Mouse (Mus musculus) MEL (cell line): ENCODE data around the gene Prkag2. TPM values are rescaled to one million over a fixed set of nuclear protein-coding genes. Genes with fewer than 3 reads are reported as not detected.

Experiments used
- DNase-seq: peaks from one replicate; pipeline ENCODE4 v3.0.0; 2011; ENCODE audit warnings: low read depth, low spot score
- H3K27ac ChIP-seq: 2 replicates; pipeline ENCODE4 v1.5.1; 2012; ENCODE audit warnings: low read depth, mild to moderate bottlenecking, control low read depth, low read length, moderate library complexity; ENCODE audit not compliant: control insufficient read depth
- H3K27me3 ChIP-seq, 2 experiments: fragments of 150-350 bp in 1 of 2; sonication (generic) in 1 of 2; 2 replicates each; pipeline ENCODE4 v1.6.1; 2012; ENCODE audit warnings: low read length in 2 of 2, mild to moderate bottlenecking in 2 of 2, improper control_type of control experiment in 1 of 2, moderate library complexity in 1 of 2; ENCODE audit not compliant: insufficient read depth in 2 of 2, control insufficient read depth in 1 of 2
- H3K36me3 ChIP-seq, 2 experiments: 2 replicates each; pipeline ENCODE4 v1.6.1; 2012 to 2014; ENCODE audit warnings: low read length in 2 of 2, improper control_type of control experiment in 1 of 2, inconsistent platforms in 1 of 2, mild to moderate bottlenecking in 1 of 2; ENCODE audit not compliant: insufficient read depth in 2 of 2, control insufficient read depth in 1 of 2
- H3K4me1 ChIP-seq, 2 experiments: fragments of 150-350 bp in 1 of 2; sonication (generic) in 1 of 2; 2 replicates each; pipeline ENCODE4 v1.6.1; 2012; ENCODE audit warnings: low read length in 2 of 2, improper control_type of control experiment in 1 of 2, mild to moderate bottlenecking in 1 of 2; ENCODE audit not compliant: insufficient read depth in 2 of 2, control insufficient read depth in 1 of 2
- H3K4me3 ChIP-seq, 2 experiments: fragments of 150-350 bp in 1 of 2; sonication (generic) in 1 of 2; 2 replicates each; pipeline ENCODE4 v1.5.1; 2012; ENCODE audit warnings: low read depth in 2 of 2, low read length in 2 of 2, mild to moderate bottlenecking in 2 of 2, moderate library complexity in 2 of 2, control low read depth in 1 of 2, improper control_type of control experiment in 1 of 2; ENCODE audit not compliant: control insufficient read depth in 1 of 2, insufficient read depth in 1 of 2
- H3K79me2 ChIP-seq: 2 replicates; pipeline ENCODE4 v1.6.1; 2012; ENCODE audit warnings: mild to moderate bottlenecking, low read length, moderate library complexity; ENCODE audit not compliant: control insufficient read depth, poor library complexity, insufficient read depth
- H3K9ac ChIP-seq: 2 replicates; pipeline ENCODE4 v1.6.1; 2012; ENCODE audit warnings: low read depth, mild to moderate bottlenecking, control low read depth, low read length, moderate library complexity; ENCODE audit not compliant: control insufficient read depth, poor library complexity, severe bottlenecking
- H3K9me3 ChIP-seq: fragments of 150-350 bp; sonication (generic); replicated peaks from 2 replicates; pipeline ENCODE4 v1.6.1; 2012; ENCODE audit warnings: mild to moderate bottlenecking, low read length, improper control_type of control experiment, moderate library complexity; ENCODE audit not compliant: insufficient read depth
- BHLHE40 ChIP-seq: IDR thresholded peaks from 2 replicates; pipeline ENCODE4 v1.6.1; 2012; ENCODE audit warnings: low read depth, mild to moderate bottlenecking, inconsistent platforms, low read length, improper control_type of control experiment, borderline replicate concordance
- CHD1 ChIP-seq: IDR thresholded peaks from 2 replicates; pipeline ENCODE4 v1.6.1; 2012; ENCODE audit warnings: low read depth, mild to moderate bottlenecking, inconsistent platforms, low read length, improper control_type of control experiment
- CHD2 ChIP-seq: IDR thresholded peaks from 2 replicates; pipeline ENCODE4 v1.6.1; 2011; ENCODE audit warnings: low read length, improper control_type of control experiment
- CTCF ChIP-seq, 3 experiments: IDR thresholded peaks in 2 of 3; conservative IDR thresholded peaks in 1 of 3; 2 replicates each; pipeline ENCODE4 v1.5.1; 2011 to 2012; ENCODE audit warnings: low read length in 3 of 3, low read depth in 2 of 3, mild to moderate bottlenecking in 2 of 3, improper control_type of control experiment in 1 of 3, inconsistent platforms in 1 of 3, mixed read lengths in 1 of 3, moderate library complexity in 1 of 3; ENCODE audit not compliant: control insufficient read depth in 1 of 3, insufficient read depth in 1 of 3, poor library complexity in 1 of 3, severe bottlenecking in 1 of 3
- ELF1 ChIP-seq: IDR thresholded peaks from 2 replicates; pipeline ENCODE4 v1.6.1; 2014; ENCODE audit warnings: low read depth, mild to moderate bottlenecking, inconsistent platforms, low read length, improper control_type of control experiment, moderate library complexity
- EP300 ChIP-seq, 2 experiments: IDR thresholded peaks; 2 replicates each; pipeline ENCODE4 v1.6.1; 2011; ENCODE audit warnings: improper control_type of control experiment in 2 of 2, low read length in 2 of 2, low read depth in 1 of 2, mild to moderate bottlenecking in 1 of 2
- ETS1 ChIP-seq: IDR thresholded peaks from 2 replicates; pipeline ENCODE4 v1.6.1; 2012; ENCODE audit warnings: low read depth, mild to moderate bottlenecking, inconsistent platforms, low read length, improper control_type of control experiment, moderate library complexity
- GABPA ChIP-seq: IDR thresholded peaks from 2 replicates; pipeline ENCODE4 v1.6.1; 2012; ENCODE audit warnings: low read depth, mild to moderate bottlenecking, inconsistent platforms, low read length, improper control_type of control experiment, moderate library complexity
- HCFC1 ChIP-seq: IDR thresholded peaks from 2 replicates; pipeline ENCODE4 v1.6.1; 2012; ENCODE audit warnings: low read depth, mild to moderate bottlenecking, inconsistent platforms, low read length, improper control_type of control experiment, moderate library complexity
- JUND ChIP-seq: IDR thresholded peaks from 2 replicates; pipeline ENCODE4 v1.6.1; 2011; ENCODE audit warnings: low read depth, mild to moderate bottlenecking, improper control_type of control experiment, low read length
- KAT2A ChIP-seq: conservative IDR thresholded peaks from 2 replicates; pipeline ENCODE4 v1.6.1; 2012; ENCODE audit warnings: low read depth, low read length, improper control_type of control experiment, inconsistent platforms
- MAFK ChIP-seq: IDR thresholded peaks from 2 replicates; pipeline ENCODE4 v1.6.1; 2011; ENCODE audit warnings: low read depth, mild to moderate bottlenecking, low read length, improper control_type of control experiment, borderline replicate concordance
- MAX ChIP-seq: IDR thresholded peaks from 2 replicates; pipeline ENCODE4 v1.6.1; 2011; ENCODE audit warnings: low read length, improper control_type of control experiment
- MEF2A ChIP-seq: IDR thresholded peaks from 2 replicates; pipeline ENCODE4 v1.6.1; 2014; ENCODE audit warnings: low read depth, mild to moderate bottlenecking, inconsistent platforms, low read length, improper control_type of control experiment; ENCODE audit not compliant: poor library complexity, insufficient replicate concordance, severe bottlenecking; ENCODE audit errors: extremely low read depth
- MXI1 ChIP-seq: IDR thresholded peaks from 2 replicates; pipeline ENCODE4 v1.6.1; 2011; ENCODE audit warnings: mild to moderate bottlenecking, low read depth, low read length, improper control_type of control experiment
- MYC ChIP-seq: IDR thresholded peaks from 2 replicates; pipeline ENCODE4 v1.6.1; 2011; ENCODE audit warnings: low read depth, mild to moderate bottlenecking, low read length, improper control_type of control experiment, moderate library complexity
- NELFE ChIP-seq: IDR thresholded peaks from 2 replicates; pipeline ENCODE4 v1.6.1; 2011; ENCODE audit warnings: low read depth, low read length, improper control_type of control experiment
- NRF1 ChIP-seq: IDR thresholded peaks from 2 replicates; pipeline ENCODE4 v1.6.1; 2014; ENCODE audit warnings: low read depth, mild to moderate bottlenecking, inconsistent platforms, low read length, improper control_type of control experiment, moderate library complexity; ENCODE audit not compliant: poor library complexity, insufficient read depth, severe bottlenecking
- POLR2A ChIP-seq, 2 experiments: IDR thresholded peaks; 2 replicates each; pipeline ENCODE4 v1.6.1; 2011 to 2012; ENCODE audit warnings: low read length in 2 of 2, mild to moderate bottlenecking in 2 of 2, control low read depth in 1 of 2, improper control_type of control experiment in 1 of 2, low read depth in 1 of 2, moderate library complexity in 1 of 2; ENCODE audit not compliant: control insufficient read depth in 1 of 2, insufficient read depth in 1 of 2, poor library complexity in 1 of 2
- POLR2AphosphoS2 ChIP-seq: IDR thresholded peaks from 2 replicates; pipeline ENCODE4 v1.6.1; 2011; ENCODE audit warnings: low read length, improper control_type of control experiment
- RAD21 ChIP-seq: IDR thresholded peaks from 2 replicates; pipeline ENCODE4 v1.6.1; 2011; ENCODE audit warnings: mild to moderate bottlenecking, low read depth, low read length, improper control_type of control experiment
- RCOR1 ChIP-seq: IDR thresholded peaks from 2 replicates; pipeline ENCODE4 v1.6.1; 2012; ENCODE audit warnings: low read depth, mild to moderate bottlenecking, inconsistent platforms, low read length, improper control_type of control experiment
- SIN3A ChIP-seq: IDR thresholded peaks from 2 replicates; pipeline ENCODE4 v1.6.1; 2012; ENCODE audit warnings: low read length, improper control_type of control experiment, inconsistent platforms
- TBP ChIP-seq: IDR thresholded peaks from 2 replicates; pipeline ENCODE4 v1.8.0; 2011; ENCODE audit warnings: low read depth, low read length, improper control_type of control experiment
- TCF12 ChIP-seq: IDR thresholded peaks from 2 replicates; pipeline ENCODE4 v1.6.1; 2014; ENCODE audit warnings: low read depth, mild to moderate bottlenecking, inconsistent platforms, low read length, improper control_type of control experiment, moderate library complexity
- UBTF ChIP-seq: IDR thresholded peaks from 2 replicates; pipeline ENCODE4 v1.6.1; 2012; ENCODE audit warnings: low read depth, mild to moderate bottlenecking, inconsistent platforms, low read length, improper control_type of control experiment, moderate library complexity, borderline replicate concordance; ENCODE audit not compliant: insufficient read depth
- USF1 ChIP-seq: IDR thresholded peaks from 2 replicates; pipeline ENCODE4 v1.6.1; 2014; ENCODE audit warnings: low read depth, mild to moderate bottlenecking, inconsistent platforms, low read length, improper control_type of control experiment, moderate library complexity
- ZC3H11A ChIP-seq: IDR thresholded peaks from 2 replicates; pipeline ENCODE4 v1.6.1; 2012; ENCODE audit warnings: low read depth, mild to moderate bottlenecking, inconsistent platforms, low read length, improper control_type of control experiment
- ZKSCAN1 ChIP-seq: IDR thresholded peaks from 2 replicates; pipeline ENCODE4 v1.6.1; 2012; ENCODE audit warnings: low read depth, mild to moderate bottlenecking, inconsistent platforms, low read length, improper control_type of control experiment, moderate library complexity
- ZNF384 ChIP-seq: IDR thresholded peaks from 2 replicates; pipeline ENCODE4 v1.6.1; 2012; ENCODE audit warnings: low read depth, mild to moderate bottlenecking, inconsistent platforms, low read length, improper control_type of control experiment
- polyA plus RNA-seq, 2 experiments: library from polyadenylated mRNA; stranded (reverse) in 1 of 2; unstranded in 1 of 2; fragments of >175 nt in 1 of 2; fragments of >200 nt in 1 of 2; gene quantifications; 2 replicates each; pipeline versions ENCODE4 v1.2.1 to v1.2.4; 2012; ENCODE audit warnings: low replicate concordance in 2 of 2, low read depth in 1 of 2; ENCODE audit not compliant: insufficient read length in 2 of 2, insufficient read depth in 1 of 2, missing spikeins in 1 of 2
- total RNA-seq: library from RNA; depleted of rRNA; stranded (reverse); fragments of 300-350 nt; gene quantifications from 2 replicates; pipeline ENCODE4 v1.2.3, GENCODE M21; 2012

Prkag2 gene
- total and polyA plus RNA-seq, 3 experiments: 8.0 to 27.9 TPM; not detected in 1

DNA sequence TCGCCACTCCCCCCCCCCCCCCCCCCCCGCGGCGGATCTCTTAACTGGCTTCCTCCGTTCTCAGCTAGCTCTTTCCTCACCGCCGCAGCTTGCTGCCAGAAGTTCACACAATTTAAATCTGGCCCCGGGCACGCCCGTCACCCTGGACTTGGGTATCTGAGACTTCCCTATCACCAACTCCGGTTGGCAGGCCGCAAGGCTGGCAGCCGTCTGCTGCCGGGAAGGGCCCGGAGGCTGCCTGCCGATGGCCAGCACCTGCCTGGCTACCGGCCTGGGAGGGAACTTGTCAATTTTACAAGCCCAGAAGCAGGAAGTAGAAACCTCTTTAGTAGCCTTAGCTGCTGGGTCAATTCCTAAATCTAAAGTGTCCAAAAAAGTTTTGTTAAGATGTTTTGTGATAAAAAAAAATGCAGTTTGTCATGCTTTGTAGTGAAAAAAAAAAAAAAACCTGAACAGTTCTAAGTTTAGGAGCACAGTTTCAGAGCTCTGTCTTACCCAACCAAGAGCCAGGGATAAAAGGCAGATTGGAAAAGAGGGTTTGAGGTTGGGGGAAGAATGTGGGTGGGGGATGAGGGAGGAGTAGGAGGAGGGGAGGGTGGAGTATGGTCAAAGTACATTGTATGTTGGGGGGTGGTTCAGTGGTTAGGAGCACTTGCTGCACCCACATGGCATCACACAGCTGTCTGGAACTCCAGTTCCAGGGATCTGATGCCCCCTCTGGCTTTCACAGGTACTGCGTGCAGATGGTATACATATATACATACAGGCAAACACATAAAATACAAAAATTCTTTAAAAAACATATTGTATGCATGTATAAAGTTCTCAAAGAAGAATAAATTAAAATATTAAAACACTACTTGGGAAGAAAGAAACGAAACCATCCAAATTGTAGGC, 191.4 kb downstream of the Prkag2 start (continued):
- peak; percentile 23 to 27; a peak in 2 of 4 replicates for TF ChIP-seq EP300 (IDR thresholded peaks at IDR 0.05; ENCODE audit: low read depth in 1 of 2, low read length in 2 of 2)
- TF ChIP-seq POLR2A (IDR thresholded peaks at IDR 0.05; ENCODE audit: control insufficient read depth in 1 of 2, insufficient read depth in 1 of 2, low read depth in 1 of 2, low read length in 2 of 2, poor library complexity in 1 of 2): 0 out of 4 replicates have a peak, but pooled peaks of 1 of the 2 experiments have one; percentile 1
- TF ChIP-seq MYC: peak; percentile 93
- peak; percentile 31 for TF ChIP-seq NELFE
- TF ChIP-seq RAD21: peak; percentile 52
- no peak for TF ChIP-seq ETS1

DNA sequence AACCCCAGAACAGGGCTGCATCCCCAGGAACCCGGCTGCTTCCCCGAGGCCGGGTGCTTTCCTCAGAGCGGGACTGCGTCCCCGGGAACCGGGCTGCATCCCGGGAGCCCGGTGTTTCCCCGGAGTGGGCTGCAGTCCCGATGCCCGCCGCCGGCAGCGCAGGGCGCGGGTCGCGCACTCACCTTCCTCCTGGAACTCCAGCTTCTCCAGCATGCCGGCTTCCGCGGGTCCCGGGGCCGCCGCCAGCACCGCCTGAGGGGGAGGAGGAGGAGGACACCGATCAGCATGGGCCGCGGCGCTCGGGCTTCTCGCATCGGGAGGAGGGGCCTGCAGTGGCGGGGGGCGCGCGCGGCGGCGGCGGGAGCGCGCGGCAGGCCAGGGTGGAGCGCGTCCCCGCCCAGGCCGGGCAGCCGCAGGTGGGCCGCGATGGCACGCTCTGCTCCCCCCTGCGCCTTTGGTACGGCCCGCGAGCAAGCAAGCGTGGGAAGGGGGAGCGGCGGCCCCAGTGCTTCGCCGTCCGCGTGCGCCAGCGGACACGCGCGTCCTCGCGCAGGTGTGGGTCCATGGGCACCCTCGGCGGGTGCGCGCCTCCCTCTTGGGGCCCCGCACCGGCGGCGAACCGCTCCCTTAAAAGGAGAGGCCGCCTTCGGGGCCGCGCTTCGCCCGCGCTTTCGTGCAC, 192.2 kb downstream of the Prkag2 start:
- peak overlapping the region; percentile 93 for H3K9ac ChIP-seq
- no peaks in the 10 kb centered on the region for H3K27me3 ChIP-seq
- no peaks in the 10 kb centered on the region for H3K9me3 ChIP-seq
- H3K4me3 ChIP-seq: peak overlapping the region; percentile 70 to 77
- peak; percentile 92 for DNase-seq
- peaks cover 5% of the 10 kb centered on the region; the same call in 1 of the 2 replicates for H3K79me2 ChIP-seq
- H3K27ac ChIP-seq: peak overlapping the region; percentile 96
- TF ChIP-seq RCOR1 (no peak), MYC (no peak), RAD21 (no peak), ZNF384 (no peak), HCFC1 (no peak), KAT2A (no peak), UBTF (peak; percentile 93; the same call in 1 of the 2 replicates), POLR2A (IDR thresholded peaks at IDR 0.05; ENCODE audit: control insufficient read depth in 1 of 2, insufficient read depth in 1 of 2, low read depth in 1 of 2, low read length in 2 of 2, poor library complexity in 1 of 2) (peak; percentile 61 to 66; a peak in 3 of 4 replicates), ZKSCAN1 (no peak), MXI1 (0 out of 2 replicates have a peak, but pooled peaks have one; percentile 43), NELFE (peak; percentile 61), TBP (no peak), BHLHE40 (no peak), GABPA (no peak), MEF2A (no peak), CTCF (IDR thresholded peaks at IDR 0.05 in 2 of 3, conservative IDR thresholded peaks at IDR 0.05 in 1 of 3; ENCODE audit: control insufficient read depth in 1 of 3, insufficient read depth in 1 of 3, low read depth in 2 of 3, low read length in 3 of 3, poor library complexity in 1 of 3, severe bottlenecking in 1 of 3) (peak in 2 of 3 experiments; percentile 21 to 34; a peak in 3 of 6 replicates), JUND (no peak), CHD1 (0 out of 2 replicates have a peak, but pooled peaks have one; percentile 90), NRF1 (0 out of 2 replicates have a peak, but pooled peaks have one; percentile 37), TCF12 (no peak), USF1 (no peak), CHD2 (no peak), POLR2AphosphoS2 (no peak), SIN3A (peak; percentile 18; the same call in 1 of the 2 replicates), MAFK (no peak), ELF1 (0 out of 2 replicates have a peak, but pooled peaks have one; percentile 2), MAX (0 out of 2 replicates have a peak, but pooled peaks have one; percentile 21), ZC3H11A (no peak)
- peaks cover 0 to 5% of the 10 kb centered on the region in 2 experiments; a peak in 2 of 4 replicates for H3K4me1 ChIP-seq
- peaks cover 0 to 5% of the 10 kb centered on the region in 2 experiments; a peak in 2 of 4 replicates for H3K36me3 ChIP-seq
